Mouse (Mus musculus) liver, embryonic 16.5 days (tissue): ENCODE measurements at regions not wholly inside any gene's neighbourhood (a gene's known extent, or its start where the extent isn't known, plus 50 kb on each side); places are given as distances from the start of the nearest gene placed in this dataset.

Experiments
- ATAC-seq: fragments of 200-750 bp; cut with Nextera tagmentation; 2 replicates; pipeline ENCODE4 v1.8.0; 2017; ENCODE audit warnings: low read depth, mild to moderate bottlenecking, moderate number of reproducible peaks, moderate library complexity
- H3K27ac ChIP-seq: fragments of 300-500 bp; sonication (generic); 2 replicates; pipeline ENCODE4 v1.5.1; 2014; ENCODE audit warnings: mild to moderate bottlenecking, low read length
- H3K27me3 ChIP-seq: fragments of 300-500 bp; sonication (generic); 2 replicates; pipeline ENCODE4 v1.6.1; 2014; ENCODE audit warnings: low read depth, low read length, mixed read lengths; ENCODE audit not compliant: control insufficient read depth, insufficient read depth
- H3K36me3 ChIP-seq: fragments of 300-500 bp; sonication (generic); 2 replicates; pipeline ENCODE4 v1.6.1; 2014; ENCODE audit warnings: mild to moderate bottlenecking; ENCODE audit not compliant: control insufficient read depth, insufficient read depth
- H3K4me1 ChIP-seq: fragments of 300-500 bp; sonication (generic); 2 replicates; pipeline ENCODE4 v1.6.1; 2014; ENCODE audit warnings: low read depth, low read length, mixed read lengths; ENCODE audit not compliant: control insufficient read depth
- H3K4me2 ChIP-seq: fragments of 300-500 bp; sonication (generic); 2 replicates; pipeline ENCODE4 v1.6.1; 2014; ENCODE audit warnings: low read depth, low read length, mixed read lengths
- H3K4me3 ChIP-seq: fragments of 300-500 bp; sonication (generic); 2 replicates; pipeline ENCODE4 v1.5.1; 2014; ENCODE audit warnings: low read depth, mild to moderate bottlenecking, low read length
- H3K9ac ChIP-seq: fragments of 300-500 bp; sonication (generic); 2 replicates; pipeline ENCODE4 v1.6.1; 2014; ENCODE audit warnings: low read depth, low read length
- H3K9me3 ChIP-seq: fragments of 300-500 bp; sonication (generic); replicated peaks from 2 replicates; pipeline ENCODE4 v1.6.1; 2016; ENCODE audit warnings: low read length; ENCODE audit not compliant: control insufficient read depth
- WGBS: fragments of 180-500 bp; shearing (Covaris S2); extraction: QIAGEN DNeasy Blood & Tissue Kit; methylation state at CpG from one replicate; pipeline ENCODE4 v1.1.7; 2014; ENCODE audit not compliant: insufficient replicate concordance; 5-methylcytosine and 5-hydroxymethylcytosine counted together

GRCm38 (mm10) chr6:117497337-117497736 is 329.0 kb downstream of the Cxcl12 start:
- Histone ChIP-seq H3K4me2 (no peak overlapping the region), H3K27ac (no peak overlapping the region), H3K27me3 (no peaks in the 10 kb centered on the region), H3K9ac (no peak overlapping the region), H3K4me3 (no peak overlapping the region), H3K4me1 (no peaks in the 10 kb centered on the region), H3K9me3 (no peaks in the 10 kb centered on the region), H3K36me3 (no peaks in the 10 kb centered on the region)
- ATAC-seq: no peak
- WGBS: 42% methylated on average over 5 of the region's 5 CpGs

GRCm38 (mm10) chr6:117497904-117498303 is 329.6 kb downstream of the Cxcl12 start:
- H3K4me3 ChIP-seq: no peak overlapping the region
- H3K27ac ChIP-seq: no peak overlapping the region
- 62% methylated on average over 5 of the region's 5 CpGs for WGBS
- no peaks in the 10 kb centered on the region for H3K27me3 ChIP-seq
- no peak overlapping the region for H3K9ac ChIP-seq
- H3K36me3 ChIP-seq: no peaks in the 10 kb centered on the region
- no peak for ATAC-seq
- no peaks in the 10 kb centered on the region for H3K9me3 ChIP-seq
- H3K4me2 ChIP-seq: no peak overlapping the region
- no peaks in the 10 kb centered on the region for H3K4me1 ChIP-seq

- no peak overlapping the region for H3K4me3 ChIP-seq
- no peaks in the 10 kb centered on the region for H3K36me3 ChIP-seq
- no peak overlapping the region for H3K27ac ChIP-seq
- no peak overlapping the region for H3K4me2 ChIP-seq
- no peak for ATAC-seq
- no peaks in the 10 kb centered on the region for H3K4me1 ChIP-seq
- 31% methylated on average over 5 of the region's 5 CpGs for WGBS
- H3K9ac ChIP-seq: no peak overlapping the region
- H3K27me3 ChIP-seq: no peaks in the 10 kb centered on the region
- no peaks in the 10 kb centered on the region for H3K9me3 ChIP-seq
Measured at GRCm38 (mm10) chr6:117502346-117502745, 334.0 kb downstream of the Cxcl12 start.

GRCm38 (mm10) chr6:117504771-117505170 is 336.2 kb upstream of the Zfp637 start:
- Histone ChIP-seq H3K4me2 (no peak overlapping the region), H3K9ac (no peak overlapping the region), H3K27ac (no peak overlapping the region), H3K9me3 (no peaks in the 10 kb centered on the region), H3K4me3 (no peak overlapping the region), H3K27me3 (no peaks in the 10 kb centered on the region), H3K4me1 (no peaks in the 10 kb centered on the region), H3K36me3 (no peaks in the 10 kb centered on the region)
- no peak for ATAC-seq
- 66% methylated on average over 10 of the region's 10 CpGs for WGBS

- Histone ChIP-seq H3K9me3 (no peaks in the 10 kb centered on the region), H3K9ac (no peak overlapping the region), H3K36me3 (no peaks in the 10 kb centered on the region), H3K27ac (no peak overlapping the region), H3K27me3 (no peaks in the 10 kb centered on the region), H3K4me1 (no peaks in the 10 kb centered on the region), H3K4me3 (no peak overlapping the region), H3K4me2 (no peak overlapping the region)
- ATAC-seq: no peak
- WGBS: 26% methylated on average over 3 of the region's 3 CpGs
Measured at GRCm38 (mm10) chr6:117505431-117505830, 335.5 kb upstream of the Zfp637 start.

GRCm38 (mm10) chr6:117506619-117507018 is 334.4 kb upstream of the Zfp637 start:
- H3K4me3 ChIP-seq: no peak overlapping the region
- no peaks in the 10 kb centered on the region for H3K9me3 ChIP-seq
- H3K27ac ChIP-seq: no peak overlapping the region
- H3K27me3 ChIP-seq: no peaks in the 10 kb centered on the region
- no peak overlapping the region for H3K4me2 ChIP-seq
- no peak for ATAC-seq
- no peak overlapping the region for H3K9ac ChIP-seq
- H3K4me1 ChIP-seq: no peaks in the 10 kb centered on the region
- 66% methylated on average over 7 of the region's 7 CpGs for WGBS
- H3K36me3 ChIP-seq: no peaks in the 10 kb centered on the region

- Histone ChIP-seq H3K4me1 (no peaks in the 10 kb centered on the region), H3K9ac (no peak overlapping the region), H3K27ac (no peak overlapping the region), H3K36me3 (no peaks in the 10 kb centered on the region), H3K4me2 (no peak overlapping the region), H3K4me3 (no peak overlapping the region), H3K27me3 (no peaks in the 10 kb centered on the region), H3K9me3 (no peaks in the 10 kb centered on the region)
- 49% methylated on average over 6 of the region's 6 CpGs for WGBS
- no peak for ATAC-seq
Measured at GRCm38 (mm10) chr6:117508860-117509259, 332.1 kb upstream of the Zfp637 start.

- Histone ChIP-seq H3K9me3 (no peaks in the 10 kb centered on the region), H3K27ac (no peak overlapping the region), H3K27me3 (no peaks in the 10 kb centered on the region), H3K4me3 (no peak overlapping the region), H3K4me2 (no peak overlapping the region), H3K36me3 (no peaks in the 10 kb centered on the region), H3K4me1 (no peaks in the 10 kb centered on the region), H3K9ac (no peak overlapping the region)
- ATAC-seq: no peak
- WGBS: 56% methylated on average over 4 of the region's 4 CpGs
Measured at GRCm38 (mm10) chr6:117510026-117510425, 331.0 kb upstream of the Zfp637 start.

- H3K9ac ChIP-seq: no peak overlapping the region
- no peaks in the 10 kb centered on the region for H3K4me1 ChIP-seq
- H3K27me3 ChIP-seq: no peaks in the 10 kb centered on the region
- no peak overlapping the region for H3K4me3 ChIP-seq
- H3K4me2 ChIP-seq: no peak overlapping the region
- no peak overlapping the region for H3K27ac ChIP-seq
- no peaks in the 10 kb centered on the region for H3K36me3 ChIP-seq
- no peak for ATAC-seq
- no peaks in the 10 kb centered on the region for H3K9me3 ChIP-seq
- 71% methylated on average over 5 of the region's 5 CpGs for WGBS
Measured at GRCm38 (mm10) chr6:117514831-117515230, 326.1 kb upstream of the Zfp637 start.

GRCm38 (mm10) chr6:117516906-117517305 is 324.1 kb upstream of the Zfp637 start:
- Histone ChIP-seq H3K27me3 (no peaks in the 10 kb centered on the region), H3K4me3 (no peak overlapping the region), H3K9me3 (no peaks in the 10 kb centered on the region), H3K4me1 (no peaks in the 10 kb centered on the region), H3K9ac (no peak overlapping the region), H3K27ac (no peak overlapping the region), H3K4me2 (no peak overlapping the region), H3K36me3 (no peaks in the 10 kb centered on the region)
- ATAC-seq: no peak
- 64% methylated on average over 7 of the region's 7 CpGs for WGBS
